Mouse (Mus musculus): ENCODE results near the gene Fbxo11. TPM values are rescaled to one million over a fixed set of nuclear protein-coding genes. Genes with fewer than 3 reads are reported as not detected.

Fbxo11 gene
- polyA plus RNA-seq, 1 experiment: 9.3 TPM

DNA sequence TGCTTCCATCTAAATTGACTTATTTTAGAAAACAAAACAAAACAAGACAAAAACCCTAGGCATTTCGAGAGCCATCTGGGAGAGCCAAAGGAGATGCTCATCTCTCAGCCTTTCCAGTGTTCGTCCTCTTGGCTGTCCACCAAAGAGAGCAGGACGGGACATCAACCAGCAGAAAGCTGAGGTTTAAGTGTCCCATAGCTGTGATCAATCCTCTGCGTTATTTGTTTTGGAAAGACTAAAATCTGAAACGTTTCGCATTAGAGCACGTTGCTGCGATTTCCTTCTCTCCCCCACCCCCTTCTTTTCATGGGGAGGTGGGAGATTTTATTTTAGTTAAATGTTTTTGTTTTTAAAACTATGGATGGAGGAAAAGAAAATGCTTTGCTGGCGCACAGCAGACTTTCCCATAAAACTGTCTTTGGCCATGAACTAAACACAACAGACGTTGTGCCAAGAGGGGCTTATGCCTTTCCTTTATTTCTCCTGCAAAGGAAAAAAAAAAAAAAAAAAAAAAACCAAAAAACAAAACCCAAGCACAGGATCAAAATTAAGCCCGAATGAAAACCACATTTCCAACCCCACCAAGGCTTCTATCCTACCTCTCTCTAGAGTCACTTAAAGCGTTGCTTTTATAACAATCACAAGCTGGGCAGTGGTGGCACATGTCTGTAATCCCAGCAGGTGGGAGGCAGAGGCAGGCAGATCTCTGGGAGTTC lies 46.1 kb upstream of the Fbxo11 start:
- no peak for TF ChIP-seq FOSL1 (IDR thresholded peaks at IDR 0.05; ENCODE audit: insufficient read depth, low read length, poor library complexity, severe bottlenecking)
- H3ac ChIP-seq (ENCODE audit: control insufficient read depth, insufficient read length, low read depth): no peak overlapping the region

DNA sequence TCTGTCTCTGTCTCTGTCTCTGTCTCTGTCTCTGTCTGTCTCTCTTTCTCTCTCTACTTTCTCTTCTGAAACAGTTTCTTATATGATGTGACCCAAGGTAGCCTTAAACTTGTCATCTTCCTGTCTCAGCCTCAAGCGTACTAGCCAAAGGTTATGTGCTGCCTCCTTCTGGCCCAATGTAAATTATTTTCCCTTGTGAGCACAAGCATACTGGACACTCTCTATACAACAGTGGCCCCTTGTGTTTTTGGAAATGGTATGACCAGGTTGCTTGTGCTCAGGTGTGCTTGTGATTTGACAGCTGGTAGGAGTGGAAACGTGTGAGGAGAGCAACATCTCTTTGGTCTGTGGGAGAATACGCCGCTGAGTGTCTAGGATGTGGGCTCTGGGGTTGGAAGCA lies 42.6 kb upstream of the Fbxo11 start:
- no peaks in the 10 kb centered on the region for H3K27me3 ChIP-seq (ENCODE audit: control insufficient read depth, insufficient read depth, insufficient read length)
- no peak for TF ChIP-seq FOSL1 (IDR thresholded peaks at IDR 0.05; ENCODE audit: insufficient read depth, low read length, poor library complexity, severe bottlenecking)
- no peak for TF ChIP-seq MAX (IDR thresholded peaks at IDR 0.05)
- no peak for TF ChIP-seq CEBPB (IDR thresholded peaks at IDR 0.05; ENCODE audit: low read depth)
- no peak for TF ChIP-seq CTCF (IDR thresholded peaks at IDR 0.05; ENCODE audit: control insufficient read depth, insufficient read depth, insufficient read length)
- no peak for TF ChIP-seq USF1 (IDR thresholded peaks at IDR 0.05; ENCODE audit: low read depth)
- no peak for TF ChIP-seq MYOG (IDR thresholded peaks at IDR 0.05; ENCODE audit: control insufficient read depth, extremely low read depth, insufficient read length)
- TF ChIP-seq MYOD1 (IDR thresholded peaks at IDR 0.05; ENCODE audit: control insufficient read depth, insufficient read length, low read depth): no peak
- H3K79me3 ChIP-seq (ENCODE audit: low read depth): no peaks in the 10 kb centered on the region
- H3K79me2 ChIP-seq (ENCODE audit: control insufficient read depth, insufficient read depth): no peaks in the 10 kb centered on the region
- H3K36me3 ChIP-seq (ENCODE audit: control insufficient read depth, insufficient read depth): no peaks in the 10 kb centered on the region
- H3K4me3 ChIP-seq (ENCODE audit: insufficient read depth, poor library complexity, severe bottlenecking): no peak overlapping the region
- no peak overlapping the region for H3ac ChIP-seq (ENCODE audit: control insufficient read depth, insufficient read length, low read depth)

More for the DNA sequence above, 46.1 kb upstream of the Fbxo11 start:
- no peaks in the 10 kb centered on the region for H3K27me3 ChIP-seq (ENCODE audit: control insufficient read depth, insufficient read depth, insufficient read length)
- H3K4me3 ChIP-seq (ENCODE audit: insufficient read depth, poor library complexity, severe bottlenecking): no peak overlapping the region
- H3K79me2 ChIP-seq (ENCODE audit: control insufficient read depth, insufficient read depth): no peaks in the 10 kb centered on the region
- no peaks in the 10 kb centered on the region for H3K36me3 ChIP-seq (ENCODE audit: control insufficient read depth, insufficient read depth)
- H3K79me3 ChIP-seq (ENCODE audit: low read depth): no peaks in the 10 kb centered on the region

DNA sequence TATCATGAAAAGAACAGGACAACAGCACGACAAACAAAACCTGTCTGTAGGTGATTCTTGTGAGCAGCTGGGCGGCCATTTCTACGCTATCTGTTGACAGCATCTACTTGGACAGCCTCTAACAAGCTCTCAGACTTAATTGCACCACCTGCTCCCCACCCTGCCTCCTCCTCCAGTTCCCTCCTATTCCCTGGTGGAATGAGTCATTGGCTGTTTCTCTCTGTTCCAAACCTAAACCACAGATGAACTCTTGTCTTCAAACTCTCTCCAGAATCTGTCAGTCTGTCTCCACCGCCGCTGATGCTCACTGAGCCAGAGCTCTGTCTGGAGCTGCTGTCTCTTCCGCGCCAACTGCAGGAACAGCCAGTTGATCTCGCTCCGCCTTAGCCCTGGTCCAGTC lies 41.3 kb upstream of the Fbxo11 start:
- TF ChIP-seq CTCF (IDR thresholded peaks at IDR 0.05; ENCODE audit: control insufficient read depth, insufficient read depth, insufficient read length) (no peak), MYOG (IDR thresholded peaks at IDR 0.05; ENCODE audit: control insufficient read depth, extremely low read depth, insufficient read length) (no peak), USF1 (IDR thresholded peaks at IDR 0.05; ENCODE audit: low read depth) (no peak), MYOD1 (IDR thresholded peaks at IDR 0.05; ENCODE audit: control insufficient read depth, insufficient read length, low read depth) (peak; percentile 97), CEBPB (IDR thresholded peaks at IDR 0.05; ENCODE audit: low read depth) (no peak), FOSL1 (IDR thresholded peaks at IDR 0.05; ENCODE audit: insufficient read depth, low read length, poor library complexity, severe bottlenecking) (peak; percentile 61), MAX (IDR thresholded peaks at IDR 0.05) (no peak)
- Histone ChIP-seq H3K36me3 (ENCODE audit: control insufficient read depth, insufficient read depth) (no peaks in the 10 kb centered on the region), H3K27me3 (ENCODE audit: control insufficient read depth, insufficient read depth, insufficient read length) (no peaks in the 10 kb centered on the region), H3K79me3 (ENCODE audit: low read depth) (no peaks in the 10 kb centered on the region), H3K4me3 (ENCODE audit: insufficient read depth, poor library complexity, severe bottlenecking) (no peak overlapping the region), H3K79me2 (ENCODE audit: control insufficient read depth, insufficient read depth) (no peaks in the 10 kb centered on the region), H3ac (ENCODE audit: control insufficient read depth, insufficient read length, low read depth) (no peak overlapping the region)

DNA sequence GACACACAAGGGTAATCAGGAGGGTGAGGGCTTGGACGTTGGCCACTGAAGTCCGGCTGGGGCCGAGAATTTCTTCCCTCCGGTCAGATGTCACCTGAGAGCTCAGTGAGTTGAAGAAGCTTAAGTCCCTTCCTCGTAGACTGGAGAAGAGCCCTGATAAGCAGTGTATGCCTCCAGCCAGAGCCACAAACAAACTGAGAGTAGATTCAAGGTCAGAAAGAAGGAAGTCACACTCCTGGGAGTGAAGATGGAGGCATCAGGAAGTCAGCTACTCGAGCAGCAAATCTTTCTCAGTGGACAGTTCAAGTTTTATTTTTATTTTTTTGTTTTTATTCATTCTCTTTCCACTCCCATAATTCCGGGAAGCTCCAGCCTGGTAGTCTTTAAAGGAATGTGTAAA lies 37.5 kb upstream of the Fbxo11 start:
- no peaks in the 10 kb centered on the region for H3K79me2 ChIP-seq (ENCODE audit: control insufficient read depth, insufficient read depth)
- no peak overlapping the region for H3ac ChIP-seq (ENCODE audit: control insufficient read depth, insufficient read length, low read depth)
- no peak for TF ChIP-seq CTCF (IDR thresholded peaks at IDR 0.05; ENCODE audit: control insufficient read depth, insufficient read depth, insufficient read length)
- TF ChIP-seq USF1 (IDR thresholded peaks at IDR 0.05; ENCODE audit: low read depth): no peak
- TF ChIP-seq CEBPB (IDR thresholded peaks at IDR 0.05; ENCODE audit: low read depth): no peak
- TF ChIP-seq FOSL1 (IDR thresholded peaks at IDR 0.05; ENCODE audit: insufficient read depth, low read length, poor library complexity, severe bottlenecking): no peak
- no peak for TF ChIP-seq MYOG (IDR thresholded peaks at IDR 0.05; ENCODE audit: control insufficient read depth, extremely low read depth, insufficient read length)
- no peak for TF ChIP-seq MAX (IDR thresholded peaks at IDR 0.05)
- TF ChIP-seq MYOD1 (IDR thresholded peaks at IDR 0.05; ENCODE audit: control insufficient read depth, insufficient read length, low read depth): no peak
- H3K27me3 ChIP-seq (ENCODE audit: control insufficient read depth, insufficient read depth, insufficient read length): no peaks in the 10 kb centered on the region
- H3K4me3 ChIP-seq (ENCODE audit: insufficient read depth, poor library complexity, severe bottlenecking): no peak overlapping the region
- no peaks in the 10 kb centered on the region for H3K36me3 ChIP-seq (ENCODE audit: control insufficient read depth, insufficient read depth)
- no peaks in the 10 kb centered on the region for H3K79me3 ChIP-seq (ENCODE audit: low read depth)

DNA sequence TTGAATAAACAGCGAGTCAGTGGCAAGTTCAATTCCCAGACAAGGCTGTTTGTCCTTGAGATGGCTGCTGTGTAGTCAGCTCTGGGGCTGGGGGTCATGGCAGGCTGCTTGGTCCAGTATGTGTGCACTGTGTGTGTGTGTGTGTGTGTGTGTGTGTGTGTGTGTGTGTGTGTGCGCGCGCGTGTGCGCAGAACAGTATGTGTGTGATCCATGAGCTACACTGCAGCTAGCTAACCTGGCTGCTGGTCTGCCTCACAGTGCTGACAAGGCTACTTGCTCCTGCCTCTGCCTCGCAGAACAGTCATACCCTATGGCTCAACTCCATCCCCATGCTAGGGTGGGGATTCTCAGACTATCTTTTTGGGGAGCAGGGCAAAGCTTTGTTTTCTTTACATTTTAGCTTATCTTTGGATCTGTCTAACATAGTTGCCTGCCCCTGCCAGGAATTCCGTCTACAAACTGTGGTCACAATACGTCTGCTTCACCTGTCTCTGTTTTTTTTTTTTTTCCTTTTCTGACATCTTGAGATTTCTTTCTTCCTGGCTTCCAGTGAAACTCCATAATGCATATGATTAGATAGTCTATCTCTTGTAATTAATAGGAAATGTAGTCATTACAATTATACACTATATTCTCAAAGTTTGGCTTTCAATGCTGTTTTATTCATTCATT lies 33.2 kb upstream of the Fbxo11 start:
- Histone ChIP-seq H3K36me3 (ENCODE audit: control insufficient read depth, insufficient read depth) (no peaks in the 10 kb centered on the region), H3K79me2 (ENCODE audit: control insufficient read depth, insufficient read depth) (no peaks in the 10 kb centered on the region), H3ac (ENCODE audit: control insufficient read depth, insufficient read length, low read depth) (no peak overlapping the region), H3K4me3 (ENCODE audit: insufficient read depth, poor library complexity, severe bottlenecking) (no peak overlapping the region), H3K27me3 (ENCODE audit: control insufficient read depth, insufficient read depth, insufficient read length) (no peaks in the 10 kb centered on the region), H3K79me3 (ENCODE audit: low read depth) (no peaks in the 10 kb centered on the region)
- TF ChIP-seq MYOD1 (IDR thresholded peaks at IDR 0.05; ENCODE audit: control insufficient read depth, insufficient read length, low read depth) (no peak), CTCF (IDR thresholded peaks at IDR 0.05; ENCODE audit: control insufficient read depth, insufficient read depth, insufficient read length) (no peak), MAX (IDR thresholded peaks at IDR 0.05) (no peak), FOSL1 (IDR thresholded peaks at IDR 0.05; ENCODE audit: insufficient read depth, low read length, poor library complexity, severe bottlenecking) (no peak), USF1 (IDR thresholded peaks at IDR 0.05; ENCODE audit: low read depth) (no peak), MYOG (IDR thresholded peaks at IDR 0.05; ENCODE audit: control insufficient read depth, extremely low read depth, insufficient read length) (no peak), CEBPB (IDR thresholded peaks at IDR 0.05; ENCODE audit: low read depth) (no peak)

All from C2C12 (cell line).